Mouse (Mus musculus): ENCODE measurements around the gene Pnkd. TPM values are rescaled to one million over a fixed set of nuclear protein-coding genes. Genes with fewer than 3 reads are reported as not detected.

Pnkd gene
- polyA plus RNA-seq, 1 experiment, result 50.1 TPM

DNA sequence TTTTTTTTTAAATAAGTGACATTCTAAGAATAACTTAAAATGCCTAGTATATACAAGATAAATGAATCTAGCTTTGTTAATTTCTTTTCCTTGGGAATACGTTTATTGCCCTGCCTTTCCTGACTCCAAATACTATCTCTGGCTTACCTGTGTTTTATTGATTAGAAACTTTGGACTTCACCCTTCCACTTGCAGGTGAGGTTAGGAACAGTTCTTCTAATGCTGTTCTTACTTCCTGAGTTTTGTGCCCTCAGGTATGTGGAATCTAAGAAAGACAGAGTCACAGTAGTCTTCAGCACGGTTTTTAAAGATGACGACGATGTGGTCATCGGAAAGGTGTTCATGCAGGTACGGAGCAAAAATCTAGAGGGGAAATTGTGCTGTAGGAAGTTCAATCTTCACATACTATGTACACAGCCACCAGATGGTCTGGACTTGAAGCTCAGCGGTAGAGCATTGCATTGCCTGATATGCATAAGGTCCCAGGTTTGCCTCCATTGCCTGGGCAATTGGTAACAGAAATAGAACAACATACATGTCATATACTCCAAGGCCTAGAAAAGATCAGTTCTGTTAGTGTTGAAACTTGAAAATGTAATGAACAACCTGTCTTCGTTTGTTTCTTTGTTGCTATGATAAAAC is 28.9 kb upstream of the Pnkd start:
- 0 out of 2 replicates have a peak, but pooled peaks cover 3% of the 10 kb centered on the region for H3K4me1 ChIP-seq (replicated peaks; ENCODE audit: control insufficient read depth, insufficient read depth, low read length)
- H3K27me3 ChIP-seq (ENCODE audit: control insufficient read depth, insufficient read depth, low read length), result no peaks in the 10 kb centered on the region
- 98% methylated on average over 8 of the region's 8 CpGs for WGBS
- H3K36me3 ChIP-seq (ENCODE audit: control insufficient read depth, insufficient read depth, low read length), result peaks cover 92% of the 10 kb centered on the region
- H3K4me3 ChIP-seq (ENCODE audit: control insufficient read depth, insufficient read depth, low read length), result no peak overlapping the region
- no peak overlapping the region for H3K27ac ChIP-seq (ENCODE audit: control insufficient read depth, insufficient read depth, low read length)
- TF ChIP-seq CTCF (IDR thresholded peaks at IDR 0.05; ENCODE audit: borderline replicate concordance, control insufficient read depth, extremely low read depth, insufficient read depth, low read length, poor library complexity), result no peak
- TF ChIP-seq POLR2A (IDR thresholded peaks at IDR 0.05; ENCODE audit: control insufficient read depth, extremely low read depth, insufficient read depth, low read length, poor library complexity), result no peak
- no peak for DNase-seq

- no peak overlapping the region for H3K27ac ChIP-seq (ENCODE audit: control insufficient read depth, insufficient read depth, low read length)
Measured at GRCm38 (mm10) chr1:74256782-74257181, 27.9 kb upstream of the Pnkd start.

GRCm38 (mm10) chr1:74262510-74262909 is 22.2 kb upstream of the Pnkd start:
- TF ChIP-seq POLR2A (IDR thresholded peaks at IDR 0.05; ENCODE audit: control insufficient read depth, extremely low read depth, insufficient read depth, low read length, poor library complexity) (no peak), CTCF (IDR thresholded peaks at IDR 0.05; ENCODE audit: borderline replicate concordance, control insufficient read depth, extremely low read depth, insufficient read depth, low read length, poor library complexity) (no peak)
- DNase-seq, result no peak
- H3K36me3 ChIP-seq (ENCODE audit: control insufficient read depth, insufficient read depth, low read length), result peaks cover 90% of the 10 kb centered on the region
- peak overlapping the region; percentile 42; the same call in 1 of the 2 replicates for H3K27ac ChIP-seq (ENCODE audit: control insufficient read depth, insufficient read depth, low read length)
- H3K27me3 ChIP-seq (ENCODE audit: control insufficient read depth, insufficient read depth, low read length), result no peaks in the 10 kb centered on the region
- H3K4me3 ChIP-seq (ENCODE audit: control insufficient read depth, insufficient read depth, low read length), result no peak overlapping the region
- WGBS, result 55% methylated on average over 6 of the region's 6 CpGs
- peaks cover 9% of the 10 kb centered on the region for H3K4me1 ChIP-seq (replicated peaks; ENCODE audit: control insufficient read depth, insufficient read depth, low read length)

More at GRCm38 (mm10) chr1:74256782-74257181, 27.9 kb upstream of the Pnkd start:
- H3K27me3 ChIP-seq (ENCODE audit: control insufficient read depth, insufficient read depth, low read length), result no peaks in the 10 kb centered on the region
- H3K4me3 ChIP-seq (ENCODE audit: control insufficient read depth, insufficient read depth, low read length), result no peak overlapping the region
- peaks cover 87% of the 10 kb centered on the region for H3K36me3 ChIP-seq (ENCODE audit: control insufficient read depth, insufficient read depth, low read length)
- TF ChIP-seq POLR2A (IDR thresholded peaks at IDR 0.05; ENCODE audit: control insufficient read depth, extremely low read depth, insufficient read depth, low read length, poor library complexity) (no peak), CTCF (IDR thresholded peaks at IDR 0.05; ENCODE audit: borderline replicate concordance, control insufficient read depth, extremely low read depth, insufficient read depth, low read length, poor library complexity) (no peak)
- DNase-seq, result no peak
- 97% methylated on average over 4 of the region's 4 CpGs for WGBS
- 0 out of 2 replicates have a peak, but pooled peaks cover 3% of the 10 kb centered on the region for H3K4me1 ChIP-seq (replicated peaks; ENCODE audit: control insufficient read depth, insufficient read depth, low read length)

DNA sequence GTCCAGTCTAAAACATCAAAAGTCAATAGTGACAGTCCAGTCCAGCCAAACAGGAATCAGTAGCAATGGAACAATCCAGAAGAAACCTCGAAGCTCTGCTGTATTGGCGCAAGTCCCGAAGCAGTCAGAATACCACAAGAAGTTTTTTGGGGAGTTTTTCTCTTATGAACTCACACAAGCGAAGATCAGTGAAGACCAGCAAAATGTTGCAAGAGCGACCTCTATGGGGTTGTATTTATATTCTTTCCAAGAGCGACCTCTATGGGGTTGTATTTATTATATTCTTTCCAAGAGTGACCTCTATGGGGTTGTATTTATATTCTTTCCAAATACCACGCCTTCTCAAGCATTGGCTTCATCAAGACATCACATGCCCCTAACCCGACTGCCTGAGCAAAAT is 16.0 kb upstream of the Pnkd start:
- Histone ChIP-seq H3K27ac (ENCODE audit: control insufficient read depth, insufficient read depth, low read length) (no peak overlapping the region), H3K36me3 (ENCODE audit: control insufficient read depth, insufficient read depth, low read length) (peaks cover 54% of the 10 kb centered on the region), H3K27me3 (ENCODE audit: control insufficient read depth, insufficient read depth, low read length) (no peaks in the 10 kb centered on the region), H3K4me1 (replicated peaks; ENCODE audit: control insufficient read depth, insufficient read depth, low read length) (no peaks in the 10 kb centered on the region), H3K4me3 (ENCODE audit: control insufficient read depth, insufficient read depth, low read length) (no peak overlapping the region)
- no peak for DNase-seq
- 89% methylated on average over 8 of the region's 8 CpGs for WGBS
- TF ChIP-seq POLR2A (IDR thresholded peaks at IDR 0.05; ENCODE audit: control insufficient read depth, extremely low read depth, insufficient read depth, low read length, poor library complexity), result no peak
- TF ChIP-seq CTCF (IDR thresholded peaks at IDR 0.05; ENCODE audit: borderline replicate concordance, control insufficient read depth, extremely low read depth, insufficient read depth, low read length, poor library complexity), result no peak

GRCm38 (mm10) chr1:74271659-74272058 is 13.1 kb upstream of the Pnkd start:
- 91% methylated on average over 4 of the region's 4 CpGs for WGBS
- H3K27me3 ChIP-seq (ENCODE audit: control insufficient read depth, insufficient read depth, low read length), result no peaks in the 10 kb centered on the region
- no peak overlapping the region for H3K27ac ChIP-seq (ENCODE audit: control insufficient read depth, insufficient read depth, low read length)
- peaks cover 24% of the 10 kb centered on the region for H3K36me3 ChIP-seq (ENCODE audit: control insufficient read depth, insufficient read depth, low read length)
- TF ChIP-seq POLR2A (IDR thresholded peaks at IDR 0.05; ENCODE audit: control insufficient read depth, extremely low read depth, insufficient read depth, low read length, poor library complexity), result no peak
- TF ChIP-seq CTCF (IDR thresholded peaks at IDR 0.05; ENCODE audit: borderline replicate concordance, control insufficient read depth, extremely low read depth, insufficient read depth, low read length, poor library complexity), result no peak
- H3K4me1 ChIP-seq (replicated peaks; ENCODE audit: control insufficient read depth, insufficient read depth, low read length), result no peaks in the 10 kb centered on the region
- H3K4me3 ChIP-seq (ENCODE audit: control insufficient read depth, insufficient read depth, low read length), result no peak overlapping the region
- no peak for DNase-seq

DNA sequence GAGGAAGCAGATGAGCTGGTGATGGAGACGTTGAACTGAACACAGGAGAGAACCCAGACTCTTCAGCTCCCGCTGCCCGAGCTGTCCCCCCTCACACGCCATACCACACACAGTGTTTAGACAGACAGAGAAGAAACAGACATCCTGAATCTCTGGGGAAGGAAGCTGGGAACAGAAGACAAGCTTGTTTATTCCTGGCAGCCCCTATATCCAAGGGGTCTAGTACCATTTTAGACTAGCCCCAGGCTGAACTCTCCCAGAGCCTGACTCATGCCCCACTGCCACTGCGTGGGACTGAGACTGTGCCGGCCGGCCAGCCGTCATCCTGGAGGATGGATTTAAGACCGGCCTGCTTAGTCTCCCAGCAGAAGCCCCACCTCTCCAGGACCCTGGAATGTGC is 9.7 kb upstream of the Pnkd start:
- no peak overlapping the region for H3K4me3 ChIP-seq (ENCODE audit: control insufficient read depth, insufficient read depth, low read length)
- DNase-seq, result no peak
- no peaks in the 10 kb centered on the region for H3K27me3 ChIP-seq (ENCODE audit: control insufficient read depth, insufficient read depth, low read length)
- TF ChIP-seq POLR2A (IDR thresholded peaks at IDR 0.05; ENCODE audit: control insufficient read depth, extremely low read depth, insufficient read depth, low read length, poor library complexity) (no peak), CTCF (IDR thresholded peaks at IDR 0.05; ENCODE audit: borderline replicate concordance, control insufficient read depth, extremely low read depth, insufficient read depth, low read length, poor library complexity) (no peak)
- no peaks in the 10 kb centered on the region for H3K4me1 ChIP-seq (replicated peaks; ENCODE audit: control insufficient read depth, insufficient read depth, low read length)
- H3K27ac ChIP-seq (ENCODE audit: control insufficient read depth, insufficient read depth, low read length), result no peak overlapping the region
- 48% methylated on average over 9 of the region's 9 CpGs for WGBS
- no peaks in the 10 kb centered on the region for H3K36me3 ChIP-seq (ENCODE audit: control insufficient read depth, insufficient read depth, low read length)

All from thymus, adult 2 months (tissue).